Mouse (Mus musculus) heart, embryonic 16.5 days (tissue): ENCODE measurements around the gene Fbp1. TPM values are rescaled to one million over a fixed set of nuclear protein-coding genes. Genes with fewer than 3 reads are reported as not detected.
"Not testable (repeated sequence)": the region's sequence is repeated elsewhere in the genome, so short reads cannot be mapped to it uniquely, and the experiment has no call there.

Source experiments
- ATAC-seq: fragments of 200-750 bp; cut with Nextera tagmentation; replicated peaks from 2 replicates; pipeline ENCODE4 v1.8.0; 2017; ENCODE audit warnings: moderate number of reproducible peaks; ENCODE audit not compliant: insufficient read depth, low FRiP score; ENCODE audit errors: extremely low read depth
- H3K27ac ChIP-seq: fragments of 300-500 bp; sonication (generic); 2 replicates; pipeline ENCODE4 v1.5.1; 2014; ENCODE audit warnings: mild to moderate bottlenecking, low read length, control low read depth, moderate library complexity
- H3K27me3 ChIP-seq: fragments of 300-500 bp; sonication (generic); 2 replicates; pipeline ENCODE4 v1.6.1; 2014; ENCODE audit warnings: low read length, mixed read lengths; ENCODE audit not compliant: control insufficient read depth, insufficient read depth
- H3K36me3 ChIP-seq: fragments of 300-500 bp; sonication (generic); 2 replicates; pipeline ENCODE4 v1.6.1; 2014; ENCODE audit not compliant: control insufficient read depth, insufficient read depth
- H3K4me1 ChIP-seq: fragments of 300-500 bp; sonication (generic); 2 replicates; pipeline ENCODE4 v1.6.1; 2014; ENCODE audit warnings: low read length, mixed read lengths; ENCODE audit not compliant: control insufficient read depth, insufficient read depth
- H3K4me2 ChIP-seq: fragments of 300-500 bp; sonication (generic); 2 replicates; pipeline ENCODE4 v1.6.1; 2014; ENCODE audit warnings: low read depth, mild to moderate bottlenecking, control low read depth, low read length
- H3K4me3 ChIP-seq: fragments of 300-500 bp; sonication (generic); 2 replicates; pipeline ENCODE4 v1.5.1; 2014; ENCODE audit warnings: mild to moderate bottlenecking, control low read depth, low read length
- H3K9ac ChIP-seq: fragments of 300-500 bp; sonication (generic); 2 replicates; pipeline ENCODE4 v1.6.1; 2014; ENCODE audit warnings: low read length, control low read depth
- H3K9me3 ChIP-seq: fragments of 300-500 bp; sonication (generic); replicated peaks from 2 replicates; pipeline ENCODE4 v1.6.1; 2016; ENCODE audit warnings: low read length; ENCODE audit not compliant: control insufficient read depth
- WGBS: fragments of 180-500 bp; shearing (Covaris S2); extraction: QIAGEN DNeasy Blood & Tissue Kit; methylation state at CpG from one replicate; pipeline ENCODE4 v1.1.7; 2014; 5-methylcytosine and 5-hydroxymethylcytosine counted together
- polyA plus RNA-seq: library from polyadenylated mRNA; unstranded; fragments of >200 nt; fragmentation: Nextera tagmentation; extraction: Ambion mirVana; gene quantifications from 2 replicates; pipeline ENCODE4 v1.2.1, GENCODE M21; 2015

Fbp1 gene
- 6.5 and 7.7 TPM in 2 replicates for polyA plus RNA-seq

DNA sequence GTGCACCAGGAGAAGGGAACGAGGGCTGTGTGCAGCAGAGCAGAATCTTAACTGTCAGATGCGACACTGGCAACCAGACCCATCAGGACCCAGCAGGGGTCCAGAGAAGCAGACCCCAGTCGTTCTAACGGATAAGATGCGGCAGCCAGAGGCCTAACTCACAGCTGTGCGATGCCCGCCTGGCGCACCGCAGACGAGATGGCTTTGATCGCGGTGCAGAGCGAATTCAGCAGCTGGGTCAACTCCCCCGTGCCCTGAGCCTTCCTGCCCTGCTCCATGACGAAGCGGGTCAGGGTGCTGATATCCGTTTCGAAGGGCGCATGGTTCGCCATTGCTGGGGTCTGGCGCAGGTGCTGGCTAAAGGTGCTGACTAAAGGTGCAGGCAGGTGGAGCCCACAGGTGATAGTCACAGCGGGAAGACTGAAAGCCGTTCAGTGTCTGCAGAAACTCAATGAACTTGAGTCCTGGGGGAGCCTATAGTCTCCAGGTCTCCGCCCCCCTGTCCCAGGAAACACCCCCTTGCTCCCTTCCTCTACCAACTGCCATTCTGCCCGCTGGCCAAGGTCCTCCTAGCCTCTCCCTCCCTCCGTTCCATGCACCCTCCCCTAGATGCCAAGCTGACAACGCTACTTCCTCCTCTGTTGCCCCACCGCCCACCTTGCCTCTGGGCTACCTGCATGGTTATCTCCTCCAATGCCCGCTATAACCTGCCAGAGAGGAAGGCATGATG is at the start of gene Fbp1:
Gene Fbp1, minus strand, starts transcription at position 571 of the 730 bp plus-strand sequence.
- Histone ChIP-seq H3K4me3 (peak within 1 kb of the TSS; percentile 42), H3K4me1 (no peaks in the 10 kb centered on the region), H3K4me2 (peak within 1 kb of the TSS; percentile 57), H3K9me3 (no peaks in the 10 kb centered on the region; the same call in 1 of the 2 replicates), H3K27me3 (peaks cover 28% of the 10 kb centered on the region), H3K9ac (no peak within 1 kb of the TSS; the same call in 1 of the 2 replicates), H3K27ac (no peak within 1 kb of the TSS), H3K36me3 (no peaks in the 10 kb centered on the region)
- WGBS, result 6% methylated on average over 29 of the region's 29 CpGs
- peak; percentile 46; the same call in 1 of the 2 replicates for ATAC-seq

DNA sequence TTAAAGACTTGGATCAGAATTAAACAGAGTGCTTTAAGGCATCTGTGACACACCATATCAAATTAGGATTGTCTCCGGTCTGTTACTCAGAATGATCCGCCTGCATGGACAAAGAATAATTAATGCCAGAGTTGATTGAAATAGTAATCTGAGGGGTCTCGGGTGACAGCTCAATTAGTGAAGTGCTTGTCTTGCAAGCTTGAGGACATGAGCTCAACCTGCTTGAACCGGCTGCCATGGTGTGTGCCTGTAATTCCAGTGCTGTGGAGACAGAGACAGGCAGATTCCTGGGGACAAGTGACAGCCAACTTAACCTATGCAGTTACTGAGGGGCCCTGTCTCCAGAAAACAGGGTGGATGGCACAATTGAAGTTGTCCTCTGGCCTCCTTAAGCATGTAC is 44.4 kb upstream of the Fbp1 start:
- no peak overlapping the region for H3K9ac ChIP-seq

DNA sequence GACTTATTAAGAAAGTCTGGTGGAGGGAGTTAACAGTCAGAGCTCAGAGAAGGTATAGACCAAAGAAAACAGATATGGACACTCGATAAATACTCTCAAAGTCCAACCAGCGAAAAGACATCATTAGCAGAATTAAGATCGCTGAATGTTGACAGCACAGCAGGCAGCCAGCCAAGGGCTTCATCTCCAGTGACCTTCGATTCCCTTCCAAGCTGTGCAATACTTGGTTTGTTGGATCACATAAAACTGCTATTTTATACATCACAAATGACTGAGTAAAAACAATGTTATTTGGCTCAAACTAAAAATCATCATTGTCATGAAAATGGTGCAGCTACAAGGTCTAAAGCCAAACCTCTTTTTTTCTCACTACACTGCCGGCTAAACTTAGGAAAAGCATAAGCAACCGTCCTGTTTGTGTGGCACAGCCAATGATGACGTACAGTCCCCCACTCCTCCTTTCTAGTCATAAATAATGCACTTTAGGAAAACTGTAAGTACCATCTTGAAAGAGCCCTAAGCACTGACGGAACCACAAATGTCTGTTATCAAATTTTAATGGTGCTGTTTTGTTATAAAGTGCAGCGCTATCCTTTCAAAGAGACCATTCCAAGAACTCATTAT is 41.8 kb upstream of the Fbp1 start:
- Histone ChIP-seq H3K9me3 (no peaks in the 10 kb centered on the region), H3K36me3 (no peaks in the 10 kb centered on the region), H3K4me1 (no peaks in the 10 kb centered on the region), H3K4me2 (no peak overlapping the region), H3K27me3 (no peaks in the 10 kb centered on the region), H3K4me3 (no peak overlapping the region), H3K27ac (no peak overlapping the region), H3K9ac (no peak overlapping the region)
- WGBS, result 57% methylated on average over 9 of the region's 9 CpGs
- no peak for ATAC-seq

More for the DNA sequence above, 44.4 kb upstream of the Fbp1 start:
- Histone ChIP-seq H3K4me3 (no peak overlapping the region), H3K4me1 (no peaks in the 10 kb centered on the region), H3K4me2 (no peak overlapping the region), H3K27ac (no peak overlapping the region), H3K9me3 (no peaks in the 10 kb centered on the region), H3K27me3 (no peaks in the 10 kb centered on the region), H3K36me3 (no peaks in the 10 kb centered on the region)
- WGBS, result 73% methylated on average over 4 of the region's 4 CpGs
- no peak for ATAC-seq

DNA sequence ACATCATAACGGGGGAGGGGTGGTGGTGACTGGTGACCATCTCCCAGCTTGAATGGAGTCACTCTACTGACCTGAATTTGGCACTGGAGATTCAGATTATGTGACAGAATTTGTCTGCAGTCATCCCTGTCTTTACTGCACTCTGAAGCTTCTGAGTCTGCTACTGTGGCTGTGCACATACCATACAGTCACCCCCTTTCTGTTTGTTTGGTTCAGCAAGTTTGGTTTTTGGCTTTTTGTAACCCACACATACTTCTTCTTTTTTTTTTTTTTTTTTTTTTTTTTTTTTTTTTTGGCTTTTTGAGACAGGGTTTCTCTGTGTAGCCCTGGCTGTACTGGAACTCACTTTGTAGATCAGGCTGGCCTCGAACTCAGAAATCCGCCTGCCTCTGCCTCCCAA is 41.1 kb upstream of the Fbp1 start:
- ATAC-seq, H3K9me3 ChIP-seq: not testable (repeated sequence)
- WGBS, result 85% methylated on average over 3 of the region's 3 CpGs

DNA sequence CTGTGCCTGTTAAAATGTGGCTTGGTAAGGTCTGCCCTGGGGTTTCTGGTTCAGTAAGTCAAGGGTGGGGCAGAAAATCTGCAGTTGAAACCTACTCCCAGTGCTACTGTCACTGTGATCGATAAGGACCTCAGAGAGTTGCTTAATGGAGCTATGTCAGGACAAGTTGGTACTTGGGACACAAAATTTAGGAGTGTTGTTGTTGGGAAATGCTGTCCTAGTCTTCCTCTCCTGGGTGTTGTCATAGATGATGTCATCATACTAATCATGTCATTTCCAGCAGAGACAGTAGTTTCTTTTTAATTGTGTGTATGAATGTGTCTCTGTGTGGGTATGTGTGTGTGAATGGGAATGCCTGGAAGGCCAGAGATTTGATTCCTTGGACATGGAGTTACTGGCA is 39.4 kb upstream of the Fbp1 start:
- H3K4me3 ChIP-seq, result no peak overlapping the region
- no peak overlapping the region for H3K27ac ChIP-seq
- 73% methylated on average over 1 of the region's 1 CpGs for WGBS
- no peaks in the 10 kb centered on the region for H3K36me3 ChIP-seq
- no peaks in the 10 kb centered on the region for H3K9me3 ChIP-seq
- H3K4me2 ChIP-seq, result no peak overlapping the region
- no peak for ATAC-seq
- no peak overlapping the region for H3K9ac ChIP-seq
- no peaks in the 10 kb centered on the region for H3K27me3 ChIP-seq
- peaks cover 6% of the 10 kb centered on the region for H3K4me1 ChIP-seq

More for the DNA sequence above, 41.1 kb upstream of the Fbp1 start:
- not testable (repeated sequence) for H3K9ac ChIP-seq, H3K4me1 ChIP-seq, H3K4me3 ChIP-seq, H3K36me3 ChIP-seq, H3K4me2 ChIP-seq, H3K27ac ChIP-seq, H3K27me3 ChIP-seq

DNA sequence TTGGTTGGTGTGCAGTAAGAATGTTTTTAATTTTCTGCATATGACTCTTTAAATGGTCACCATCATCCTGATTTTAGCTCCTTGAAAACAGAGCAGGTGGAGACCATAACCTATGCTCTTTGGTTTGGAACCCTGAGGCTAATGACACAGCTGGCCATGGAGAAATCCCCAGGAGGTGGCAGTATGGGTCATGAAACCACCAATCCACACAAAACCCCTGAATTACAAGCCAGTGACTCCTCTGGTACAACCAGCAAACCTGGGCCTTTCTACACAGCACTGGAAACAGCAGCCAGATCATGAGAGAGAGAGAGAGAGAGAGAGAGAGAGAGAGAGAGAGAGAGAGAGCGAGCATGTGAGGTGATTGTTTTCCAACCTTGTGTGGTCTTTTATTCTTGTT is 38.4 kb upstream of the Fbp1 start:
- 59% methylated on average over 1 of the region's 1 CpGs for WGBS
- 0 out of 2 replicates have a peak, but pooled peaks have one; percentile 49 for ATAC-seq

DNA sequence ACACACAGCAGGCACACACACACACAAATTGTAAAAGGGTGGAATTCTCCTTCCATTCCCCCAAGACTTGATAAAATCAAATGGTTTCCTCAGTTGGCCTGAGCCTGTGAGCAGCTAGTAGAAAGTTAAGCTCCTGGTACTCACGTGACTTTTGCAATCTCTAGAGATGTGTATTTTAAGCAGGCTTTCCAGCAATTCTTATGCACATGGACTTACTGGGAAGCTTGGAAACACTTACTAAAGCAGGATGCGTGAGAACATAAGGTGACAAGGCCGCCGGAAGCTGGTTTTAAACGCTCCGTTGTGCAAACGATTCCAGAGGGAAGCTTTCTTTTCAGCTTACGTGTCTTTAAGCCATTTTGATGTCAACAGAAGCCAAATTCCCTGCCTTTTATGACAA is 35.1 kb upstream of the Fbp1 start:
- H3K27ac ChIP-seq, result no peak overlapping the region
- WGBS, result 62% methylated on average over 8 of the region's 8 CpGs
- no peak overlapping the region for H3K4me2 ChIP-seq
- H3K9ac ChIP-seq, result no peak overlapping the region
- no peaks in the 10 kb centered on the region for H3K9me3 ChIP-seq
- H3K4me1 ChIP-seq, result peaks cover 6% of the 10 kb centered on the region
- no peaks in the 10 kb centered on the region for H3K27me3 ChIP-seq
- ATAC-seq, result no peak
- no peak overlapping the region for H3K4me3 ChIP-seq
- no peaks in the 10 kb centered on the region for H3K36me3 ChIP-seq

More for the DNA sequence above, 38.4 kb upstream of the Fbp1 start:
- no peaks in the 10 kb centered on the region for H3K9me3 ChIP-seq
- H3K36me3 ChIP-seq, result no peaks in the 10 kb centered on the region
- H3K9ac ChIP-seq, result no peak overlapping the region
- H3K4me2 ChIP-seq, result no peak overlapping the region
- H3K27ac ChIP-seq, result no peak overlapping the region
- H3K4me3 ChIP-seq, result no peak overlapping the region
- H3K4me1 ChIP-seq, result peaks cover 6% of the 10 kb centered on the region
- H3K27me3 ChIP-seq, result no peaks in the 10 kb centered on the region

DNA sequence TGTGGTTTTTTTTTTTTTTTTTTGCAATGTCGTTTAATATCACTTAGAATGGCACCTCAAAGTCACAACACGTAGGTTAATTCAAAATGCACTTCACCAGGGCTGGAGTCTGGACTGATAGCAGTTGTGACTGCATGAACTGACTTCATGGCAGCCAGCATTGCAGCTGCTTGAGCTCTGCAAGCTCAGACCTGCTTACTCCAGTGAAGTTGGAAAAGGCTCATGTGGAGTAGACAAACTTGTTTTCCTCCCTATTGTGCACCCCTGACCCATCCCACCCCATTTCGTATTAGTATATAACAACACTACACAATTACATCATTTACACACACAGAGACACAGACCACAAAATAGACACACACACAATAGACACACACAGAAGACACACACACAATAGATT is 34.6 kb upstream of the Fbp1 start:
- WGBS, result 66% methylated on average over 3 of the region's 3 CpGs
- H3K36me3 ChIP-seq, result no peaks in the 10 kb centered on the region
- H3K9ac ChIP-seq, result no peak overlapping the region
- no peak overlapping the region for H3K4me3 ChIP-seq
- no peaks in the 10 kb centered on the region for H3K27me3 ChIP-seq
- H3K4me2 ChIP-seq, result no peak overlapping the region
- no peak overlapping the region for H3K27ac ChIP-seq
- ATAC-seq, result no peak
- peaks cover 6% of the 10 kb centered on the region for H3K4me1 ChIP-seq
- H3K9me3 ChIP-seq, result no peaks in the 10 kb centered on the region

DNA sequence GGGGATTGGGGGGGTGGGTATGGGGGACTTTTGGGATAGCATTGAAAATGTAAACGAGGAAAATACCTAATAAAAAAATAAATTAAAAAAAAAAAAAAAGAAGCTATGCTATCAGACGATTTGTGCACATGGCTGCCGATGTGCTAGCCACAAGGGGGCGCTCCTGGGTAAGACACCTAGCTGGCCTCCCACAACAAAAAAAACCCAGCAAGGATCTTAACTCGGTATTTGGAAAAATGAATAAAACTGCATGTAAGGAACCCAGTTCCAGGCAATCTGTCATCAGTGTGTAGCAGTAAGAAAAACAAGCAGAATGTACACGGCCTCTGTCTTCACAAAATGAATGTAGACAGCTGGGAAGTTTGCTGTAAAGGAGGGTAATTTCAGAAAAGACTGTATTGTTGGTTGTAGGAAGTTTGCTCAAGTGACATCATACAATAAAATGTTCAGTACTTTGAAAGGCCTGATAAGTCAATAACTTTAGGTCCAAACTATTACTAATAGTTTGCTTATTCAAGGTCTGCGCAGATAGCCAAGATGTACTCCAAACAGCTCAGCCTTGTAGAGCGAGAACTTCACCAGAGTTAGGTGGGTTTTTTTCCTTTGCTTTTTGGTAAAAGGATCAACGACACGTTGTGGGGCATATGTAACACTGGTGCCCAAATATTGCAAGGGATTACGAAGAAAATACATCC is 31.7 kb upstream of the Fbp1 start:
- no peak overlapping the region for H3K4me2 ChIP-seq
- H3K9me3 ChIP-seq, result no peaks in the 10 kb centered on the region
- H3K4me3 ChIP-seq, result no peak overlapping the region
- H3K27me3 ChIP-seq, result no peaks in the 10 kb centered on the region
- H3K36me3 ChIP-seq, result no peaks in the 10 kb centered on the region
- no peak overlapping the region for H3K9ac ChIP-seq
- 31% methylated on average over 11 of the region's 11 CpGs for WGBS
- H3K4me1 ChIP-seq, result peaks cover 6% of the 10 kb centered on the region
- no peak overlapping the region for H3K27ac ChIP-seq
- ATAC-seq, result no peak
